Mouse (Mus musculus) hindbrain, embryonic 11.5 days (tissue): Measurements from ENCODE around the gene Pip4k2c. TPM values are rescaled to one million over a fixed set of nuclear protein-coding genes. Genes with fewer than 3 reads are reported as not detected.

ENCODE experiments used
- ATAC-seq: fragments of 200-750 bp; cut with Nextera tagmentation; 2 replicates; pipeline ENCODE4 v1.8.0; 2017; ENCODE audit warnings: mild to moderate bottlenecking, moderate TSS enrichment, moderate library complexity; ENCODE audit not compliant: low FRiP score
- DNase-seq: peaks from one replicate; pipeline ENCODE4 v3.0.0-alpha.2; 2015; ENCODE audit warnings: low spot score
- H3K27ac ChIP-seq: fragments of 300-500 bp; sonication (generic); 2 replicates; pipeline ENCODE4 v1.5.1; 2014; ENCODE audit warnings: mild to moderate bottlenecking, low read depth, low read length
- H3K27me3 ChIP-seq: fragments of 300-500 bp; sonication (generic); 2 replicates; pipeline ENCODE4 v1.6.1; 2014; ENCODE audit warnings: mild to moderate bottlenecking, low read length, moderate library complexity, mixed read lengths; ENCODE audit not compliant: control insufficient read depth, insufficient read depth
- H3K36me3 ChIP-seq: fragments of 300-500 bp; sonication (generic); 2 replicates; pipeline ENCODE4 v1.6.1; 2014; ENCODE audit warnings: mild to moderate bottlenecking, low read length, moderate library complexity, mixed read lengths; ENCODE audit not compliant: control insufficient read depth, insufficient read depth
- H3K4me1 ChIP-seq: fragments of 300-500 bp; sonication (generic); replicated peaks from 2 replicates; pipeline ENCODE4 v1.6.1; 2014; ENCODE audit warnings: low read length, mixed read lengths; ENCODE audit not compliant: control insufficient read depth, insufficient read depth
- H3K4me2 ChIP-seq: fragments of 300-500 bp; sonication (generic); replicated peaks from 2 replicates; pipeline ENCODE4 v1.6.1; 2014; ENCODE audit warnings: mild to moderate bottlenecking, low read depth, low read length
- H3K4me3 ChIP-seq: fragments of 300-500 bp; sonication (generic); 2 replicates; pipeline ENCODE4 v1.5.1; 2014; ENCODE audit warnings: low read depth, low read length
- H3K9ac ChIP-seq: fragments of 300-500 bp; sonication (generic); 2 replicates; pipeline ENCODE4 v1.6.1; 2014; ENCODE audit warnings: low read depth, low read length
- H3K9me3 ChIP-seq: fragments of 300-500 bp; sonication (generic); 2 replicates; pipeline ENCODE4 v1.6.1; 2016; ENCODE audit warnings: low read length; ENCODE audit not compliant: control insufficient read depth
- WGBS: fragments of 180-500 bp; shearing (Covaris S2); extraction: QIAGEN DNeasy Blood & Tissue Kit; methylation state at CpG from one replicate; pipeline ENCODE4 v1.1.7; 2014; 5-methylcytosine and 5-hydroxymethylcytosine counted together
- polyA plus RNA-seq: library from polyadenylated mRNA; unstranded; fragments of >200 nt; fragmentation: Nextera tagmentation; extraction: Ambion mirVana; gene quantifications from 2 replicates; pipeline ENCODE4 v1.2.1, GENCODE M21; 2014

Pip4k2c gene
- polyA plus RNA-seq, 1 experiment from 2014 or later = 12.9 TPM

- H3K4me2 ChIP-seq = no peak overlapping the region
- 30% methylated on average over 3 of the region's 3 CpGs for WGBS
- H3K27ac ChIP-seq = no peak overlapping the region
- no peak overlapping the region for H3K9ac ChIP-seq
- no peaks in the 10 kb centered on the region for H3K9me3 ChIP-seq
- peaks cover 52% of the 10 kb centered on the region for H3K27me3 ChIP-seq
- H3K4me1 ChIP-seq = peaks cover 13% of the 10 kb centered on the region
- ATAC-seq (no peak), DNase-seq (no peak)
- H3K36me3 ChIP-seq = no peaks in the 10 kb centered on the region
- H3K4me3 ChIP-seq = no peak overlapping the region
Observed at GRCm38 (mm10) chr10:127176228-127176627, 35.2 kb downstream of the Pip4k2c start.

- Histone ChIP-seq H3K9me3 (no peaks in the 10 kb centered on the region), H3K27ac (no peak overlapping the region), H3K27me3 (peaks cover 51% of the 10 kb centered on the region), H3K9ac (no peak overlapping the region), H3K4me3 (no peak overlapping the region), H3K36me3 (no peaks in the 10 kb centered on the region), H3K4me2 (no peak overlapping the region), H3K4me1 (peaks cover 16% of the 10 kb centered on the region)
- DNase-seq (no peak), ATAC-seq (no peak)
- 90% methylated on average over 7 of the region's 7 CpGs for WGBS
Observed at GRCm38 (mm10) chr10:127174170-127174569, 37.2 kb downstream of the Pip4k2c start.

GRCm38 (mm10) chr10:127173148-127174065, 38.0 kb downstream of the Pip4k2c start:
- H3K9ac ChIP-seq = no peak overlapping the region
- H3K36me3 ChIP-seq = no peaks in the 10 kb centered on the region
- WGBS = 85% methylated on average over 16 of the region's 16 CpGs
- peaks cover 49% of the 10 kb centered on the region for H3K27me3 ChIP-seq
- DNase-seq = no peak
- H3K4me2 ChIP-seq = no peak overlapping the region
- H3K27ac ChIP-seq = no peak overlapping the region
- H3K4me3 ChIP-seq = no peak overlapping the region
- H3K4me1 ChIP-seq = peaks cover 13% of the 10 kb centered on the region; the same call in 1 of the 2 replicates
- H3K9me3 ChIP-seq = no peaks in the 10 kb centered on the region
- no peak for ATAC-seq

GRCm38 (mm10) chr10:127171631-127172200, 39.7 kb downstream of the Pip4k2c start:
- no peak overlapping the region for H3K9ac ChIP-seq
- H3K36me3 ChIP-seq = no peaks in the 10 kb centered on the region
- no peak overlapping the region for H3K4me2 ChIP-seq
- H3K27me3 ChIP-seq = peaks cover 54% of the 10 kb centered on the region
- no peak overlapping the region for H3K27ac ChIP-seq
- no peak overlapping the region for H3K4me3 ChIP-seq
- whole genome bisulfite sequencing = 90% methylated on average over 15 of the region's 15 CpGs
- ATAC-seq (no peak), DNase-seq (no peak)
- H3K9me3 ChIP-seq = no peaks in the 10 kb centered on the region
- peaks cover 6% of the 10 kb centered on the region; the same call in 1 of the 2 replicates for H3K4me1 ChIP-seq

GRCm38 (mm10) chr10:127170837-127171272, 40.5 kb downstream of the Pip4k2c start:
- H3K4me3 ChIP-seq = peak overlapping the region; percentile 22
- WGBS = under 1% methylated on average over 29 of the region's 29 CpGs
- no peak overlapping the region for H3K9ac ChIP-seq
- DNase-seq (peak; percentile 84), ATAC-seq (peak; percentile 53)
- peaks cover 6% of the 10 kb centered on the region; the same call in 1 of the 2 replicates for H3K4me1 ChIP-seq
- no peak overlapping the region for H3K27ac ChIP-seq
- peak overlapping the region; percentile 32 for H3K4me2 ChIP-seq
- H3K36me3 ChIP-seq = no peaks in the 10 kb centered on the region
- H3K9me3 ChIP-seq = no peaks in the 10 kb centered on the region
- H3K27me3 ChIP-seq = peaks cover 55% of the 10 kb centered on the region

GRCm38 (mm10) chr10:127170002-127170401, 41.4 kb downstream of the Pip4k2c start:
- H3K9me3 ChIP-seq = no peaks in the 10 kb centered on the region
- WGBS = 2% methylated on average over 22 of the region's 22 CpGs
- H3K27ac ChIP-seq = no peak overlapping the region
- no peak overlapping the region for H3K9ac ChIP-seq
- peaks cover 62% of the 10 kb centered on the region for H3K27me3 ChIP-seq
- ATAC-seq = no peak
- peaks cover 6% of the 10 kb centered on the region for H3K4me1 ChIP-seq
- peak overlapping the region; percentile 22; the same call in 1 of the 2 replicates for H3K4me3 ChIP-seq
- H3K36me3 ChIP-seq = no peaks in the 10 kb centered on the region
- DNase-seq = peak; percentile 62
- peak overlapping the region; percentile 32 for H3K4me2 ChIP-seq

GRCm38 (mm10) chr10:127167614-127168192, 43.7 kb downstream of the Pip4k2c start:
- H3K36me3 ChIP-seq = no peaks in the 10 kb centered on the region
- H3K4me2 ChIP-seq = no peak overlapping the region
- no peak overlapping the region for H3K4me3 ChIP-seq
- no peaks in the 10 kb centered on the region for H3K9me3 ChIP-seq
- no peak overlapping the region for H3K9ac ChIP-seq
- no peak overlapping the region for H3K27ac ChIP-seq
- DNase-seq (no peak), ATAC-seq (no peak)
- 43% methylated on average over 10 of the region's 10 CpGs for WGBS
- peaks cover 62% of the 10 kb centered on the region for H3K27me3 ChIP-seq
- peaks cover 6% of the 10 kb centered on the region for H3K4me1 ChIP-seq

GRCm38 (mm10) chr10:127166771-127167613, 44.4 kb downstream of the Pip4k2c start:
- H3K4me3 ChIP-seq = peak overlapping the region; percentile 59
- peaks cover 6% of the 10 kb centered on the region for H3K4me1 ChIP-seq
- peak overlapping the region; percentile 99 for H3K4me2 ChIP-seq
- ATAC-seq = no peak
- DNase-seq = no peak
- peak overlapping the region; percentile 80 for H3K9ac ChIP-seq
- H3K27ac ChIP-seq = no peak overlapping the region
- no peaks in the 10 kb centered on the region for H3K36me3 ChIP-seq
- 21% methylated on average over 15 of the region's 15 CpGs for WGBS
- H3K9me3 ChIP-seq = no peaks in the 10 kb centered on the region
- peaks cover 61% of the 10 kb centered on the region for H3K27me3 ChIP-seq
